Mouse (Mus musculus) E14TG2a.4 (cell line): ENCODE data around the gene Cmbl.

Experiments used
- CTCF ChIP-seq: conservative IDR thresholded peaks from 2 replicates; pipeline ENCODE4 v1.5.1; 2014; ENCODE audit warnings: low read length
- POU5F1 ChIP-seq: IDR thresholded peaks from 2 replicates; pipeline ENCODE4 v1.6.1; 2014; ENCODE audit warnings: low read length, borderline replicate concordance

DNA sequence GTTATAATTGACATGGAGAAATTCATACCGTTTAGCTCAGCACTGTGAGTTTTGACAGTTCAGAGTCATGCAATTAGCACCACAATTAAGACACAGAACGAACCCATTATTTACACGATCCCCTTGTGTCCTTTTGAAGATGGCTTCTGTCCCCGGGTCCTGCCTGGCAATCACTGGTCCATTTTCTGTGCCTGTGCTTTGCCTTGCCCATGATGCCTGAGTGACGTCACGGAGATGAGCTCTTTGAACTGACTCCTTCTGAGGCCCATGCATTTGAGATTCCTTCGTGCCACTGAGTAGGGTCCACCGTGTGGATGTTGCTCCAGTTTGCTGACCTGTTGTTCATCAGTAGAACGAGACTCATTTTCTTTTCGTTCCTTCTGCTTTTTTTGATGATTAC lies 63.0 kb downstream of the Cmbl start:
- no peak for TF ChIP-seq CTCF
- no peak for TF ChIP-seq POU5F1
